Mouse (Mus musculus) brown adipose tissue, adult 24 weeks (tissue): ENCODE data around the gene Slc6a2. TPM values are rescaled to one million over a fixed set of nuclear protein-coding genes. Genes with fewer than 3 reads are reported as not detected.

Source experiments
- H3K27ac ChIP-seq: fragments of 200-500 bp; replicated peaks from 2 replicates; pipeline ENCODE4 v1.5.1; 2012; ENCODE audit warnings: low read depth, mild to moderate bottlenecking, low read length
- H3K4me1 ChIP-seq: fragments of 200-500 bp; 2 replicates; pipeline ENCODE4 v1.6.1; 2012; ENCODE audit warnings: low read length, mixed read lengths; ENCODE audit not compliant: control insufficient read depth, insufficient read depth, insufficient read length
- H3K4me3 ChIP-seq: fragments of 200-500 bp; 2 replicates; pipeline ENCODE4 v1.5.1; 2012; ENCODE audit warnings: low read depth, mild to moderate bottlenecking, low read length, moderate library complexity; ENCODE audit not compliant: insufficient read depth
- polyA plus RNA-seq: library from polyadenylated mRNA; stranded (reverse); fragments of >200 nt; gene quantifications from 2 replicates; pipeline ENCODE4 v1.2.4, GENCODE M21; 2012; ENCODE audit not compliant: missing spikeins, insufficient read depth, insufficient read length

The Slc6a2 gene
- polyA plus RNA-seq, 1 experiment: not detected

GRCm38 (mm10) chr8:92984376-92984775 is 24.5 kb downstream of the Slc6a2 start:
- Histone ChIP-seq H3K4me3 (no peak overlapping the region), H3K27ac (no peak overlapping the region)

GRCm38 (mm10) chr8:92996840-92997239 is 37.0 kb downstream of the Slc6a2 start:
- no peak overlapping the region for H3K4me3 ChIP-seq
- H3K27ac ChIP-seq: no peak overlapping the region
- H3K4me1 ChIP-seq: no peaks in the 10 kb centered on the region

More at GRCm38 (mm10) chr8:92984376-92984775, 24.5 kb downstream of the Slc6a2 start:
- H3K4me1 ChIP-seq: no peaks in the 10 kb centered on the region

- H3K4me1 ChIP-seq: no peaks in the 10 kb centered on the region
- no peak overlapping the region for H3K27ac ChIP-seq
- H3K4me3 ChIP-seq: no peak overlapping the region
Measured at GRCm38 (mm10) chr8:92998600-92998999, 38.7 kb downstream of the Slc6a2 start.

- Histone ChIP-seq H3K4me3 (no peak overlapping the region), H3K27ac (no peak overlapping the region), H3K4me1 (no peaks in the 10 kb centered on the region)
Measured at GRCm38 (mm10) chr8:93010286-93010685, 50.4 kb downstream of the Slc6a2 start.

- no peaks in the 10 kb centered on the region for H3K4me1 ChIP-seq
- H3K27ac ChIP-seq: no peak overlapping the region
- H3K4me3 ChIP-seq: no peak overlapping the region
Measured at GRCm38 (mm10) chr8:93011439-93011838, 51.6 kb downstream of the Slc6a2 start.

- H3K27ac ChIP-seq: no peak overlapping the region
- no peak overlapping the region for H3K4me3 ChIP-seq
- no peaks in the 10 kb centered on the region for H3K4me1 ChIP-seq
Measured at GRCm38 (mm10) chr8:93012226-93012625, 52.3 kb downstream of the Slc6a2 start.

GRCm38 (mm10) chr8:93014300-93014699 is 54.4 kb downstream of the Slc6a2 start:
- Histone ChIP-seq H3K4me3 (no peak overlapping the region), H3K4me1 (no peaks in the 10 kb centered on the region), H3K27ac (no peak overlapping the region)

GRCm38 (mm10) chr8:93021738-93022137 is 61.9 kb downstream of the Slc6a2 start:
- no peak overlapping the region for H3K4me3 ChIP-seq
- H3K4me1 ChIP-seq: no peaks in the 10 kb centered on the region
- no peak overlapping the region for H3K27ac ChIP-seq

- no peaks in the 10 kb centered on the region for H3K4me1 ChIP-seq
- H3K27ac ChIP-seq: no peak overlapping the region
- H3K4me3 ChIP-seq: no peak overlapping the region
Measured at GRCm38 (mm10) chr8:93030664-93031063, 70.8 kb downstream of the Slc6a2 start.

GRCm38 (mm10) chr8:93038831-93039230 is 79.0 kb downstream of the Slc6a2 start:
- Histone ChIP-seq H3K27ac (no peak overlapping the region), H3K4me1 (no peaks in the 10 kb centered on the region), H3K4me3 (no peak overlapping the region)

GRCm38 (mm10) chr8:93040256-93040655 is 80.4 kb downstream of the Slc6a2 start:
- no peak overlapping the region for H3K27ac ChIP-seq
- H3K4me3 ChIP-seq: no peak overlapping the region
- no peaks in the 10 kb centered on the region for H3K4me1 ChIP-seq

GRCm38 (mm10) chr8:93040776-93041567 is 81.1 kb downstream of the Slc6a2 start:
- Histone ChIP-seq H3K4me3 (no peak overlapping the region), H3K4me1 (no peaks in the 10 kb centered on the region), H3K27ac (no peak overlapping the region; the same call in 1 of the 2 replicates)

GRCm38 (mm10) chr8:93043083-93043482 is 83.2 kb downstream of the Slc6a2 start:
- H3K4me1 ChIP-seq: no peaks in the 10 kb centered on the region
- no peak overlapping the region for H3K4me3 ChIP-seq
- H3K27ac ChIP-seq: no peak overlapping the region

GRCm38 (mm10) chr8:93048092-93048491 is 88.2 kb downstream of the Slc6a2 start, which contains the start of gene Ces1a:
Gene Ces1a, minus strand, starts transcription at chr8:93048192.
- no peaks in the 10 kb centered on the region for H3K4me1 ChIP-seq
- H3K27ac ChIP-seq: no peak within 1 kb of the TSS

GRCm38 (mm10) chr8:93048510-93049416 is 88.9 kb downstream of the Slc6a2 start:
- Histone ChIP-seq H3K27ac (no peak overlapping the region), H3K4me3 (no peak overlapping the region), H3K4me1 (no peaks in the 10 kb centered on the region)

More at GRCm38 (mm10) chr8:93048092-93048491, 88.2 kb downstream of the Slc6a2 start, which contains the start of gene Ces1a:
- H3K4me3 ChIP-seq: no peak within 1 kb of the TSS
